Mouse (Mus musculus) kidney, adult 2 months (tissue): ENCODE data around the gene Tfpi.

Experiments used
- CTCF ChIP-seq: fragments of 200-500 bp; conservative IDR thresholded peaks from 2 replicates; pipeline ENCODE4 v1.5.1; 2011; ENCODE audit warnings: low read depth, mild to moderate bottlenecking, control low read depth, low read length, moderate library complexity, mixed read lengths; ENCODE audit not compliant: insufficient read depth, insufficient read length
- POLR2A ChIP-seq: fragments of 200-500 bp; IDR thresholded peaks from one replicate; pipeline ENCODE4 v1.6.1; 2011; ENCODE audit warnings: low read depth, low read length, control low read depth

DNA sequence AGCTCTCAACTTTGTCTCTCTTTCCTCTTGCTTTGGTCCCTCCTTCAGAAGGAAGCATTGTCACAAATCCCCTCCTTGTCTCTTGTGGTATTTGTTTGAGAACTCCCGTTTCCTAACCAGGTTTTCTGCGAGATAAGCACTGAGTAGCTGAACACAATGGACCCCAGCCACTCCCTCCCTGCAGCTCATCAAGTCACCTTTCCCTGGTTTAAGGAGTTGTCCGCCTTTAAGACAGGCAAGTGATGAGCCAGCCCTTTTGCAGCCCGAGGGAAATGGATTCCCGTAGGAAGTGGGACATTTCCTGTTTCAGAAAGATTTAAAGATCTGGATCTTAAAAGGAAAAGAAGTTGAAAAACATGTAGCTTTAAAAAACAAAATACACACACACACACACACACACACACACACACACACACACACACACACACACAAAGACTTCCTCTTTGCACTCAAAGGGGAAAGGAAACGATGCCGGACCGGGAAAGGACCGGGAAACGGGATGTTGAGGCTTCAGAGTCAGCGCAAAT lies 16.9 kb downstream of the Tfpi start:
- no peak for TF ChIP-seq POLR2A
- no peak for TF ChIP-seq CTCF
